Mouse (Mus musculus) CD4-positive, CD25-positive, alpha-beta regulatory T cell, adult 9 weeks (primary cell): ENCODE measurements around the gene Synm. TPM values are rescaled to one million over a fixed set of nuclear protein-coding genes. Genes with fewer than 3 reads are reported as not detected.

Experiments used
- polyA plus RNA-seq: library from polyadenylated mRNA; unstranded; fragments of 100-300 nt; shearing (Covaris generic); gene quantifications from one replicate; pipeline ENCODE4 v1.2.1, GENCODE M21; 2017

Gene Synm
- not detected for polyA plus RNA-seq

GRCm38 (mm10) chr7:67759629-67759995 lies at the start of gene Synm:
Gene Synm (minus strand): TSS chr7:67759742.

Other genes with a start within 250 kb of the Synm start
- gene Lrrc28, start 114.5 kb downstream of the Synm start, polyA plus RNA-seq, result 29.2 TPM
- gene Ttc23, start 112.3 kb downstream of the Synm start, polyA plus RNA-seq, result 1.6 TPM
- gene Igf1r, start 193.1 kb upstream of the Synm start, polyA plus RNA-seq, result 10.2 TPM